Mouse (Mus musculus) spleen, embryonic (tissue): Measurements from ENCODE around the gene Mindy1.

Experiments used
- CTCF ChIA-PET: fragments of 350-600 bp; sonication (Branson Sonifier 250); formaldehyde crosslinking; loops from one replicate; lab custom pipeline; 2022; lab: Charles Lee

Gene Mindy1

GRCm38 (mm10) chr3:95281216-95282126 lies at the start of gene Mindy1, which contains the start of gene Prune1:
Mindy1 (plus strand) TSS chr3:95281345.
Prune1 (minus strand) TSS chr3:95282076.
- CTCF ChIA-PET = no interaction called here

- CTCF ChIA-PET = interaction anchor here (0.6 kb wide), 1 partner anchor 10 kb away, joined by 5 read pairs; no protein-coding TSS in a partner anchor
These were observed 48.4 kb upstream of the Mindy1 start for GRCm38 (mm10) chr3:95232771-95233170.

GRCm38 (mm10) chr3:95233303-95233980 lies 47.7 kb upstream of the Mindy1 start:
- CTCF ChIA-PET = interaction anchor here (0.5 to 0.6 kb wide), 2 partner anchors 96 to 1443 kb away, joined by 3 to 4 read pairs; no protein-coding TSS in a partner anchor

GRCm38 (mm10) chr3:95235386-95236301 lies 45.5 kb upstream of the Mindy1 start:
- CTCF ChIA-PET = interaction anchor here (0.7 kb wide), 1 partner anchor 16 kb away, joined by 3 read pairs; the partner anchor contains the start of gene Bnipl

GRCm38 (mm10) chr3:95237541-95238099 lies 43.5 kb upstream of the Mindy1 start:
- CTCF ChIA-PET = interaction anchor here (0.6 kb wide), 1 partner anchor 828 kb away, joined by 3 read pairs; no protein-coding TSS in a partner anchor

- CTCF ChIA-PET = interaction anchor here (0.7 kb wide), 1 partner anchor 16 kb away, joined by 3 read pairs; no protein-coding TSS in a partner anchor
These were observed 42.1 kb upstream of the Mindy1 start for GRCm38 (mm10) chr3:95239022-95239421.

GRCm38 (mm10) chr3:95239971-95240370 lies 41.2 kb upstream of the Mindy1 start:
- CTCF ChIA-PET = no interaction called here

GRCm38 (mm10) chr3:95240900-95241299 lies 40.2 kb upstream of the Mindy1 start:
- CTCF ChIA-PET = no interaction called here

GRCm38 (mm10) chr3:95241498-95241897 lies 39.6 kb upstream of the Mindy1 start, which contains the start of gene Gm128:
Gm128 (minus strand) TSS chr3:95241598.
- CTCF ChIA-PET = no interaction called here

- CTCF ChIA-PET = interaction anchor here (0.7 kb wide), 1 partner anchor 11 kb away, joined by 5 read pairs; no protein-coding TSS in a partner anchor
These were observed 38.1 kb upstream of the Mindy1 start for GRCm38 (mm10) chr3:95243086-95243485.

GRCm38 (mm10) chr3:95246465-95247231 lies 34.5 kb upstream of the Mindy1 start:
- CTCF ChIA-PET = no interaction called here

GRCm38 (mm10) chr3:95247660-95248336 lies 33.3 kb upstream of the Mindy1 start:
- CTCF ChIA-PET = no interaction called here

- CTCF ChIA-PET = no interaction called here
These were observed 30.8 kb upstream of the Mindy1 start for GRCm38 (mm10) chr3:95250361-95250760.

- CTCF ChIA-PET = interaction anchor here (1.3 kb wide), 1 partner anchor 15 kb away, joined by 3 read pairs; no protein-coding TSS in a partner anchor
These were observed 30.2 kb upstream of the Mindy1 start, which contains the start of gene Bnipl for GRCm38 (mm10) chr3:95250783-95251424. Bnipl (minus strand) TSS chr3:95251193.

- CTCF ChIA-PET = no interaction called here
These were observed 24.2 kb upstream of the Mindy1 start for GRCm38 (mm10) chr3:95256931-95257330.

GRCm38 (mm10) chr3:95261975-95262374 lies 19.2 kb upstream of the Mindy1 start:
- CTCF ChIA-PET = interaction anchor here (0.5 kb wide), 1 partner anchor 49 kb away, joined by 10 read pairs; no protein-coding TSS in a partner anchor

- CTCF ChIA-PET = interaction anchor here (0.5 to 0.9 kb wide), 3 partner anchors 49 to 714 kb away, joined by 3 to 5 read pairs (median 3); no protein-coding TSS in a partner anchor
These were observed 17.9 kb upstream of the Mindy1 start for GRCm38 (mm10) chr3:95263089-95263739.

GRCm38 (mm10) chr3:95264724-95265123 lies 16.4 kb upstream of the Mindy1 start:
- CTCF ChIA-PET = no interaction called here
